Mouse (Mus musculus) CD8-positive naive resting alpha-beta T cell, adult 2 months (primary cell): ENCODE measurements around the gene Uevld.
"Not testable (repeated sequence)": the region's sequence is repeated elsewhere in the genome, so short reads cannot be mapped to it uniquely, and the experiment has no call there.

Source experiments
- DNase-seq, 2 experiments: peaks; one replicate each; pipeline ENCODE4 v3.0.0; 2022; ENCODE audit warnings: low read depth in 2 of 2, low spot score in 2 of 2

Uevld gene

GRCm38 (mm10) chr7:46957831-46958691, at the start of gene Uevld:
Uevld (minus strand) TSS chr7:46958527.
- DNase-seq: peak; percentile 47 to 67

- no peak for DNase-seq
Observed at GRCm38 (mm10) chr7:47007818-47008167, 49.5 kb upstream of the Uevld start.

- DNase-seq: peak in 1 of 2 experiments; percentile 15
Observed at GRCm38 (mm10) chr7:47007109-47007780, 48.9 kb upstream of the Uevld start.

DNA sequence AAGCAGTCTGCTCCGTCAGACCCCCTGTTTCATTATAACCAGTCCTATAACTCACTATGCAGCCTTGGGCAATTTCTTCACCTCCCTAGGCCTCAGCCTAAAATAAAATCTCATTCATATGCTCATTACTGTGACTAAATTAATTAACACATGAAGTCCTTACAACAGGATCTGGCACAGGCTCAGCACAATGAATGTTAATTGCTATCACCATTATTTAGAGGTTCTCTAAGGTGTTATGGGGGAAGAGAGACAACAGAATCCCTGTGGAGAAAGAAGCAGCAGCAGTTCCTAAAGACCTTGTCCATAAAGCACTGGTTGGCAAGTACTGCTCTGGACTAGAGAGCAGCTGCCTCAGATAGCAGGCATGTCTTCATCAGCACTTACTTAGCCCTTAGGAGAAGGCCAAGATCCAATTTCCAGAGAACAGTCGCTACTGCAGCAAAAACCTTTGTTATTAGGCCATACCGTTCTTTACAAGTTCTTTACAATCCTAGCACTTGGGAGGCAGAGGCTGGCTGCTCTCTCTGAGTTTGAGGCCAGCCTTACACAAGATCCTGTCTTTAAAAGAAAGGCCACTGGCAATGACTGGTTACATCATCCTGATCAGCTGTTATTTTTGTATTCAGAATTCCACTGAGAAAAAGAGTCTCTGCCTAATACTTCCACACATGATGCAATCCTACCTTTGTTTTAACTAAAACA, 45.2 kb upstream of the Uevld start:
- DNase-seq: no peak

- no peak for DNase-seq
Observed at GRCm38 (mm10) chr7:47001900-47002275, 43.6 kb upstream of the Uevld start.

DNA sequence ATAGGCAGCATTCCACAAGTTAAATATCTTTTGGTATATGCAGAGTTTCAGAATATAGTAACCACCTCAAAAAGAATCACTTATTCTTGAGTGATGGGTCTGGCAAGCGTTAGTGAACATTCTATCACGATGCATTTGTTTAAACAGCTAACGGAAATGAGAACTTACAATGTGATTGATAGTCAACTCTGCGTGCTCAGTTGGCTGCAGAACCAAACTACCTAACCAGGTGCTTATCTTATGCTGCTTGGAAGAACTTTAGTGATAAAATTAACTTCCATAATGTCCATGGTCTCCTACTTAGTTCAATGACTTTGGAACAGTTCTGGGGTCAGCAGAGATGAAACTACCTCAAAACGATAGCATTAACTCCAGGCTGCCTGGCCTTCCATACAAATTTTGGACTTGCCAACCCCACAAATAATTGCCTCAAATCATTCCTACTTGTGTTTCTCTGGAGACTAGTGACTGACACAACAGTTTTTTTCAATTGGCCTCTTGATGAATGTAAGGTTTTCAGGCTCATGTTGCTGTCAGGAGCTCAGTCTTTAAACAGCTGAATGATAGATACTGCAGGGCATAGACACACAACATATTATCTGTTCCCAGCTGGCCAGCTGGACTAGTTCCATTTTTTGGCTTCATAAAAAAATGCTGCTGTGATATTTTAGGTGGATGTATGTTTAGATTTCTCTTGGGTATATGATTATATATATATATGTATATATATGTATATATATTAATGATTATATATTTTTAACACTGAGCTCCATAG, 43.0 kb upstream of the Uevld start:
- no peak for DNase-seq

GRCm38 (mm10) chr7:47000644-47000983, 42.3 kb upstream of the Uevld start:
- DNase-seq: no peak

GRCm38 (mm10) chr7:46999983-47000643, 41.8 kb upstream of the Uevld start:
- no peak for DNase-seq

GRCm38 (mm10) chr7:46998942-46999341, 40.6 kb upstream of the Uevld start:
- no peak for DNase-seq

DNA sequence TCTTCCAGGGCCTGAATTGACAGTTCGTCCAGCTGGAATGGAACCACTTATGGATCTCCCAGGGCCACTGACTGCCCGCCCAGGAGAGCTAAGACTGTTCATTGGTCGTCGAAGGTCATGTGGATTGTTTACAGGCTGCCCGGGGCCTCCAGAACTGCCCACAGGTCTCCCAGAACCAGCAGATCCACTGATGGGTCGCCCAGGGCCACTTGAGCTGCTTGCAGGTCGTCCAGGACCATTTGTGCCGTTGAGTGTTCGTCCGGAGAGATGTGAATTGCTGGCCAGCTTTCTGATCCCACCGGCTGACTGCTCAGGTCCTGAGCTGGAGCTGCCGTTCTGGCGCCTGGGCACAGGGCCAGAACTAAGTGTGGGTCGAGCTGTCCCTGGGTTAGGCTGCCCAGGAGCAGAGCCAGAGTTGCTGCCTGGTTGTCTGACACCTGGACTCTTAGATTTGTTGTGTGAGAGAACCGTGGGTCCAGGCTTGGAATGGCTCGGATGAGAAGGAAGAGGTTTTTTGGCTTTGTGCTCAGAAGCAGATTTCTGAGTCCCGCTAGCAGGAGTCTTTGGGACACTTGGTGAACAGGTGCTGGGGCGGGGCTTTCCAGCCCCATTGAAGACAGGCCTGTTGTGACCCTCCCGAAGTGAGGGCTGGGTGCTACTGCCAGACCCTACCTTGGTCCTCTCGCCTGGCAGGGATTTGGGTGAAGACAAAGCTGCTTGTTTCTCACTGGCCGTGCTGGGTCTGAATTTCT, 39.5 kb upstream of the Uevld start:
- DNase-seq: no peak

DNA sequence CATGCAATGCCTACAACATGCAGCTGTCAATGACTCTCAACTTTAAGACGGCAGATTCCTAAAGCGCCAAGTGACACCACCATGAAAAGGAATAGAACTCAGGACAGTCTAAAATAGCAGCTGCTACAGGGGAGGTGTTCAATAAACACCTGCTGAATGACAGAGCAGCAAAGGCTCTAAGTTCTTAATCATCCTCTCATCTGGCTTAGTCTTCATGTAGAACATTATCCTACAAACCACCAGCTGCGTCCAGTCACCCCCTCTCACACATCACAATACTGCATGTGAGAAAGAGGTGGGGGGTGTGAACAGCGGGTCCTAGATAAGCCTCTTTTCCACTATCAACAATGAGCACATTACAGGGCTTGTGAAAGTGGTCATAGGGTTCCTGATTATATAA, 38.7 kb upstream of the Uevld start:
- no peak for DNase-seq

GRCm38 (mm10) chr7:46995558-46995957, 37.2 kb upstream of the Uevld start:
- DNase-seq: no peak

GRCm38 (mm10) chr7:46993079-46993478, 34.8 kb upstream of the Uevld start:
- DNase-seq: no peak

DNA sequence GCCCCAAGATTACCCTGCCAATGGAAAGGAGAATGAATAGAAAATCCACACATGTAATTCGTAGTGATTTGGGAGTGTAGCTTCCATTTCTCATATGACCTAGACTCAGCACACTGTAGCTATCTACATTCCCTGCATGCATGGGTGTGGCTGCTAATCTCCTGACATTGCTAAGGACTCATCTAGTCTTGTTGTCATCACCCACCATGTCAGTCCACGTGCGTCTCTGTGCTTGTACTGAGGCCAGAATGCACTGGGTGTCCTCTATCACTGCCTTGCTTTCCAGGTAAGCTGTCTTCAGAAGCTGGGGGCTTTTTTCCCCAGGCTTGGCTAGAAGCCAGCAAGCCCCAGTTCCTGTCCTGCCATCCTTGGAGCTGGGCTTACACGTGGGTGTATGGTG, 31.1 kb upstream of the Uevld start:
- not testable (repeated sequence) for DNase-seq

- no peak for DNase-seq
Observed at GRCm38 (mm10) chr7:46987073-46987472, 28.7 kb upstream of the Uevld start.

- no peak for DNase-seq
Observed at GRCm38 (mm10) chr7:46986646-46987045, 28.3 kb upstream of the Uevld start.

DNA sequence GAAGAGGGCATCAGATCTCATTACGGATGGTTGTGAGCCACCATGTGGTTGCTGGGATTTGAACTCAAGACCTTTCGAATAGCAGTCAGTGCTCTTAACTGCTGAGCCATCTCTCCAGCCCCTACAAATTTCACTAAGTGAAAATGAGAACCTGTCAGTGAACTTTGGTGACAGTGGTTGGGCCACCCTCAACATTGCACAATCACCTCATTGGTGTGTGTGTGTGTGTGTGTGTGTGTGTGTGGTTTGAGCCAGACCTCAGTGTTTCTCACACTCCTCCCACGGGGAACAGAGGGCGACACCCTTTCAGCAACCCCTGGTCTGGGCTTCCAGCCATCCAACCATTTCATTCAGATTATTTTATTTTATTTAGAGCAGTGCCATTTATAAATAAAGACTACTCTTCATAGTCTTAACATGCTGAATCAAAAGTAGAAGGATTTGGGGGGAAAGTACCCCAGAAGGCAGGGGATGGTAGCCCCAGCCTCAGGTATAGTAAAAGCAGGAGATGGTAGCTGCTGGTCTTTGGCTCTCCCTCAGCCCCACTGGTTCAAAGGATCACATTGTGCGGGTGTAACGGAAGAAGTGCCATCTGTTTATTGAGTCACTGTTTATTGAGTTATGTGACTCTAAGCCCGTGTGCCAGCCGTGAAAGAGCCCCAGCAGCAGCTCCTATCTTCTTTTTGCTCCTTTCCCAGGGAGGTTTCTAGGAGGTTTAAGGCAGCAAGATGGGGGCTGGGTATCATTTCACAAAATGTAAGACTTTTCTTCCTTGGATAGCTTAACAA, 27.6 kb upstream of the Uevld start:
- DNase-seq: no peak

DNA sequence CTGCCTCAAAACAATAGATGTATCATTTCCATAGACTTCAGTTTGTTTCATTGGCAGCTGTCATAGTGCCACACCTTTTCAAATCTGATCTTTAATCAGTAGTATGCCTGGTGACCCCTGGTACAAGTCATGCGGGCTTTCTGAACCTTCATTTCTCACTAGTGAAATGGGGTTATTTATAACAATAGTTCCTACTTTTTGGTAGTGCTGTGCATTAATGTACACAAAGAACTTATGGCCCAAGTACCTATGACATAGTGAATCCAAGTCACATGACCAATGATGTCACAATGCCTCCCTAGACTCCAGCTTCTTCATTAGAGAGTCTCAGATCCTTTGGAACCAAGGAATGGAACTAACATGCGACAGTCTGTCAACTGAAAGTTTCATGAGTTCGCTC, 25.0 kb upstream of the Uevld start, which contains the start of gene Gm9999:
Gm9999 (plus strand) TSS at position 301 of the 400 bp plus-strand sequence.
- no peak for DNase-seq

GRCm38 (mm10) chr7:46975456-46975855, 17.1 kb upstream of the Uevld start:
- DNase-seq: no peak
